Mouse (Mus musculus): ENCODE measurements around the gene Shank2.

The Shank2 gene

GRCm38 (mm10) chr7:144031611-144032010, 29.9 kb downstream of the Shank2 start:
- DNase-seq = no peak

- no peak for DNase-seq
Observed at GRCm38 (mm10) chr7:144037541-144037940, 35.8 kb downstream of the Shank2 start.

- peak; percentile 54 for DNase-seq
Observed at GRCm38 (mm10) chr7:144037966-144038669, 36.4 kb downstream of the Shank2 start.

GRCm38 (mm10) chr7:144038741-144039140, 37.0 kb downstream of the Shank2 start:
- no peak for DNase-seq

GRCm38 (mm10) chr7:144040328-144040727, 38.6 kb downstream of the Shank2 start:
- no peak for DNase-seq

GRCm38 (mm10) chr7:144052076-144052475, 50.3 kb downstream of the Shank2 start:
- DNase-seq = peak; percentile 50

- peak; percentile 22 for DNase-seq
Observed at GRCm38 (mm10) chr7:144055188-144055587, 53.5 kb downstream of the Shank2 start.

- DNase-seq = peak; percentile 24
Observed at GRCm38 (mm10) chr7:144055702-144056531, 54.2 kb downstream of the Shank2 start.

GRCm38 (mm10) chr7:144070162-144070949, 68.6 kb downstream of the Shank2 start:
- no peak for DNase-seq

GRCm38 (mm10) chr7:144072219-144072618, 70.5 kb downstream of the Shank2 start:
- DNase-seq = no peak

GRCm38 (mm10) chr7:144072856-144073255, 71.1 kb downstream of the Shank2 start:
- no peak for DNase-seq

GRCm38 (mm10) chr7:144074718-144075117, 73.0 kb downstream of the Shank2 start:
- peak; percentile 73 for DNase-seq

GRCm38 (mm10) chr7:144078661-144079060, 76.9 kb downstream of the Shank2 start:
- DNase-seq = peak; percentile 43

GRCm38 (mm10) chr7:144079861-144080260, 78.1 kb downstream of the Shank2 start:
- DNase-seq = no peak

GRCm38 (mm10) chr7:144081448-144081847, 79.7 kb downstream of the Shank2 start:
- DNase-seq = no peak

GRCm38 (mm10) chr7:144081963-144082362, 80.2 kb downstream of the Shank2 start:
- no peak for DNase-seq

GRCm38 (mm10) chr7:144087277-144087676, 85.5 kb downstream of the Shank2 start:
- no peak for DNase-seq

- DNase-seq = no peak
Observed at GRCm38 (mm10) chr7:144094132-144094531, 92.4 kb downstream of the Shank2 start.

- DNase-seq = no peak
Observed at GRCm38 (mm10) chr7:144097314-144097713, 95.6 kb downstream of the Shank2 start.

- DNase-seq = no peak
Observed at GRCm38 (mm10) chr7:144102222-144102980, 100.7 kb downstream of the Shank2 start.

- DNase-seq = no peak
Observed at GRCm38 (mm10) chr7:144105952-144106351, 104.2 kb downstream of the Shank2 start.

- DNase-seq = no peak
Observed at GRCm38 (mm10) chr7:144106352-144107011, 104.8 kb downstream of the Shank2 start.

All from kidney, adult 18-20 months (tissue).